Mouse (Mus musculus) R1 (cell line): ENCODE results near the gene Ppp1r18.
A peak's percentile ranks its signal among the peaks of the same experiment; 100 is the strongest.
"Not testable (repeated sequence)": the region's sequence is repeated elsewhere in the genome, so short reads cannot be mapped to it uniquely, and the experiment has no call there.

Experiments
- DNase-seq: peaks from one replicate; pipeline ENCODE4 v3.0.0-alpha.2; 2018; ENCODE audit warnings: low read depth, low spot score

Ppp1r18 gene

DNA sequence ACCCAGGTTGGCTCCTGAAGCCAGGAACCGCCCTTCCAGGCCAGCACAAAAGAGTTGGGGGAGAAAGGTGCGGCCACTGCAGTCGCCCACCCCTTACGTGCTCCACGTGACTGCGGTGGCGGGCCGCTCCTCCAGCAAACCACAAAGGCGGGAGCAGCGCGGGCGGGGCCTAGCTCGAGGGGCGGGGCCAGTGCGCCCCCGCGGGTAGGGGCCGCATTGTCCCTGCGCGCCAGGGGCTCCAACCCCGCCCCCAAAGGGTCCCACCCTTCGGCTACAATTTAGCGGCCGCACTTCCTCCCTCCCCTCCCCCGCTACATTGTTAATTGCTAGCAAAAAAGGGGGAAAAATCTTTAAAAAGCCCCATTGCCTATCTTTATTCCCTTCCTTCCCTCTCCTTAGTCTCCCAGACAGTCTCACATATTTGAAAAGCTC lies 28.4 kb upstream of the Ppp1r18 start:
- DNase-seq: peak; percentile 96

DNA sequence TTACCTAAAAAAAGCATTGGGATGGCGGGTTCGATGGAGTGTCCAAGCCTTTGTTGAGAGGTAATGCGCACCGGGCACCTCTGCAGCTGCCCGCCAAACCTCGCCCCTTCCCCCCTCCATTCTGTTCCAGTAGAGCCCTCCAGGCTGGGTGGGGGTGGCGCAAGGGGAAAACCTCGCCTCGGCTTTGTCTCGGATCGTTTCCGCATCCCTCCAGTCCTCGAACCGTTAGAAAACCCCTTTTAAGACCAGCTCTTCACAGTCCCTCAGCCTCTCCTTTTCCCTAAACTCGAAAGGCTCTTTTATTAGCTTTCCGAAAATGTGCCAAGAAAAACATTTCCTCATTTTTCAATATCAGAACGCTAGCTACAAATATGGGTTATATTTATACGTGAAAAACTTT lies 27.9 kb upstream of the Ppp1r18 start:
- DNase-seq: peak; percentile 84

DNA sequence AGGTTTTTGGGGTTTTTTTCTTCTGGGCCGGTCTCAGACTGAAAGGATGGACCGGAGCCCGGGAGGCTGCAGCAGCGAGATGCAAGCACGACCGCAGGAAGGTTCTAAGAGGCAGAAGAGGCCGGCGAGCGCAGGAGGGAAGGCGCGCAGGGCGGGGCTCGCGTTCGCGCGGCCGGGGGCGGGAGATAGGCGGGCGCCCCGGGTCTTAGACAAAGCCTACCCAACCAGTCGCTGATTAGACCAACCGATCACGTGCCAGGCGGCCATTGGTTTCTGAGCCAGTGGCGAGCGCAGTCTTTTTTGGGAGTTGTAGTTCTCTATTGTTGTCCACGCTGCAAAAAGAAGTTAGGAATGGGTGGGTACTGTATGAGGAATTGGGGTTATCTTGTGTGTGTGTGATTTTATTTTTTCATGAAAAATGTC lies 27.3 kb upstream of the Ppp1r18 start, which contains the start of gene Tubb5:
Tubb5 (minus strand) TSS at position 185 of the 423 bp plus-strand sequence.
- DNase-seq: peak; percentile 99

DNA sequence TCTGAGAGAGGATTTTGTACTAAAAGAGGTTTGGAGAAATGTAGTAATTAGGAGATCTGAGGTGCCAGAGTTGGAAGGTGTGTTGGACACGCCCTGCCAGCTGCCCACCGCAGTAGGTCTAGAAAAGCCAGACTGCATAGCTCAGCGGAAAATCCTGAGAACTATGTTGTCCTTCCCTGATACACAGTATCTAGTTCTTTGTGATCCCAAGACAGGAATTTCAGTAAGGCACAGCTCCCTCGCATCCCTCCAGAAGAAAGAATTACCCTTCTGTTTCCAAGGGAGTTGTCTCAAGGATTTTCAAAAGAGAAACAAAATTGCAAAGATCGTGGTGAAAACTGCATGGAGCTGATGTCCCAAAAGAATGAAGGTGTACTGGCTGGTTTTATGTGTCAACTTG lies 26.8 kb upstream of the Ppp1r18 start:
- no peak for DNase-seq

DNA sequence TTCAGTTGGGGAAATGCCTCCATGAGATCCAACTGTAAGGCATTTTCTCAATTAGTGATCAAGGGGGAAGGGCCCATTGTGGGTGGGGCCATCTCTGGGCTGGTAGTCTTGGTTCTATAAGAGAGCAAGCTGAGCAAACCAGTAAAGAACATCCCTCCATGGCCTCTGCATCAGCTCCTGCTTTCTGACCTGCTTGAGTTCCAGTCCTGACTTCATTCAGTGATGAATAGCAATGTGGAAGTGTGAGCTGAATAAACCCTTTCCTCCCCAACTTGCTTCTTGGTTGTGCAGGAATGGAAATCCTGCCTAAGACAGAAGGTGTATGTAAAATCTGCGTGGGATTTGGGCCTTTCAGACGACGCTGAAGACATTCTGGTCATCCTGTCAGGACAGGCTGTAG lies 26.4 kb upstream of the Ppp1r18 start:
- DNase-seq: not testable (repeated sequence)

DNA sequence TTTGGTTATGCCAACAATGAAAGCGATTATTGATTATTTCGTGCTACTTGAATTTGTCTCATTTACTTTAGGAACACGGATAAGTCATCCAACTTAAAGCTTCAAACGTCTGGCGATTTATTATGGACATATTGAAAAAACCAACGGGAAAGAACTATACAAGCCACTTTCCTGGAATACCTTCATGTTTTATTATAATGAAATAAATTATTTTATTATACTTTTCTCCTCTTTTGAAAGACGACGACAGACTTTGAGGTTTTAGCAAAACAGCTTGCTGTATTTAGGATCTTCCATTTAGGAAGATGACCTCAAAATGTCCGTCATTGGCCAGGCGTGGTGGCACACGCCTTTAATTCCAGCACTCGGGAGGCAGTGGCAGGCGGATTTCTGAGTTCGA lies 24.8 kb upstream of the Ppp1r18 start:
- DNase-seq: no peak

DNA sequence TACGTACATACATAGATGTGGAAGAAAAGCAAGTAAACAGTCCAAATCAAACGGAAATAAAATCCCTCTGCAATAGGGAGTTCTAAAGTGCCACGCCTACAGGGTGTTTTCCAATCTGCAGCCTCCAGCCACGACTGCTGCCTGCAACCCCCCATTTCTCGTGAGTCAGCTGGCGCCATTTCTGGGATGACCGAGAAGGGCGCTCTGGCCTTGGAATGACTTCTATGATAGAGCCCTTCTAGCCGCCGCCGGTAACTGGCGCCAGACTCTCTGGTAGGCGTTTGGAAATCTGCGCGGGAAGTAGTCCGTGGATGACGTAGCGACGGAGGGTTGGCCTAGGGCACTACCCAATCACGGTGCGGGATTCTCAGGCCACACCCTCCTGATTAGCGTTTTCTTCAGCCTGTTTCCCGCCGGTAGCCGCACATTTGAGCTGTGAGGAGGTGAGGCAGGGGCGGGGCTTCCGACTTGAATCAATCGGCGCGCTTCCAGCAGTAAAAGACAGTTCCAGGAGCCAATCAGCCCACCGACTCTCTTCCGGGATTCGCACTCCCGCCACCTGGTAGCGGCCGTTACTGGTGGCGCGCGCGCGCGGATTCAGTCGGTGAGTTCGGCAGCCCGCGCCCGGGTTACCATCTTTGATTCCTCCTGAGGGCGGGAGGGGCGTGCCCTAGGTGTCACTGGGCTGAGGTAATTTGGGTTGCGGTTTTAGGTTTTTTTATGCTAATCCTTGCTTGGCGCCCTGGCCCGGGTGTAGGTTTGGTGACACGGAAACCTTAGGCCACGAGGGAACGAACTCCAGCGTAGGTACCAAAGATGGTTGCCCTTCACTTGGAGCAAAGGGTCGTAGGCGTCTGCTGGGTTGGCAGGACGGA lies 24.1 kb upstream of the Ppp1r18 start, which contains the start of gene Mdc1:
Mdc1 (plus strand) TSS at position 440 of the 875 bp plus-strand sequence.
- peak; percentile 100 for DNase-seq

DNA sequence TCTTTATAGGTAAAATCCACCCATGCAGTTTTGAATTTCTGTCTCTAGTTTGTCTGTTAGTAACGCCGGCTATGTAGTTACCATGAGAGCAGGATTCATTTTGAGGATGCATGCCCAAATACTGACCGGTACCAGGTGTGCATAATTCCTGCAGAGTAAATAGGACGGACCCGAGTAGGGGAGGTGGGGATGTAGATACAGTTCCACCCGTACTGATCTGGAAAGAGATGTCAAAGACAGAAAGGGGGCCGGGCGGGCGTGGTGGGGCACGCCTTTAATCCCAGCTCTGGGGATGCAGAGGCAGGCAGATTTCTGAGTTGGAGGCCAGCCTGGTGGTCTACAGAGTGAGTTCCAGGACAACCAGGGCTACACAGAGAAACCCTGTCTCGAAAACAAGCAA lies 23.4 kb upstream of the Ppp1r18 start:
- peak; percentile 61 for DNase-seq

DNA sequence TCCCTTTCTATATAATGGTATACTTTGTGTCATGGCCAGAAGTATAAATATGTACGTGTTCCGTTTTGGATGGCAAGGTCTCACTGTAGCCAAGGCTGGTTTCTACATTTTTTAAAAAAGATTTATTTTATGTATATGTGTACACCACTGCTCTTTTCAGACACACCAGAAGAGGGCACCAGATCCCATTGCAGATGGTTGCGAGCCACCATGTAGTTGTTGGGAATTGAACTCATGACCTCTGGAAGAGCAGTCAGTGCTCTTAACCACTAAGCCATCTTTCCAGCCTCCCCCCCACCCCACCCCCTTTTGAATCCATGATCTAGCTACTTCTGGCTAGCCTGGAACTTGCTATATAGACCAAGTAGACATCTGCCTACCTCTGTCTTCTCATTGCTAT lies 21.9 kb upstream of the Ppp1r18 start:
- DNase-seq: no peak

DNA sequence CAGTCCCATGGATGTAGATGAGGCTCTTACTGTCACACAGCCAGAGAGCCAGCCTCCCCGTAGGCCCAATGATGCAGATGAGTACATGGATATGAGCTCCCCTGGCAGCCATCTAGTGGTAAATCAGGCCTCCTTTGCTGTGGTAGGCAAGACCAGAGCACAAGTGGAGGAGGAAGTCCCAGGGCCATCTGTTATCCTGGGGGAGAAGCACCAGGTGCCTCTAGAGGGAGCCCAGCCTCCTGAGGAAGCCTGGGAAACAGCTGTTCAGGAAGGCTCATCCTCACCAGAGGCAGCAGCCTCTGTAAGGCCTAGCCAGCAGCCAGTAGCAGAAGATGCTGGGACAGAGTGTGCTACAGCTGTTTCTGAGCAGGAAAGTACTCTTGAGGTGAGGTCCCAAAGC lies 17.3 kb upstream of the Ppp1r18 start:
- DNase-seq: peak; percentile 60

DNA sequence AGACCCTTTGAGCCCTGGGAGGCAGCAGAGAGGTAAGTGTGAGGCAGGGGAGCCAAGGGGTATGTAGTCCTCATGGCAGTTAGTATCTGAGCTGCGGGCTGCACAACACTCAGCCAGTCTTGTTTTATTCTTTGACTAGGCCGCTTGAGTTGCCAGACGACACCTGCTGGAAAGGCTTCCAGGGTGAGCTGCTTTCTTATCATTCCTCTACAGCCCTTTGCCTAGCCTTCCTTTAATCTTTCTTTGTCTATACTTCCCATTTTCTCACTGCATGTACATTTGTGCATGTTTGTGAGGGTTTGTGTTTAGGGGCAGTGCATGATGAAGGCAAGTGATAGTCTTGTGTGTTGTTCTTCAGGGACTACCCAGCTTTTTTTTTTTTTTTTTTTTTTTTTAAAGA lies 14.4 kb upstream of the Ppp1r18 start:
- no peak for DNase-seq

DNA sequence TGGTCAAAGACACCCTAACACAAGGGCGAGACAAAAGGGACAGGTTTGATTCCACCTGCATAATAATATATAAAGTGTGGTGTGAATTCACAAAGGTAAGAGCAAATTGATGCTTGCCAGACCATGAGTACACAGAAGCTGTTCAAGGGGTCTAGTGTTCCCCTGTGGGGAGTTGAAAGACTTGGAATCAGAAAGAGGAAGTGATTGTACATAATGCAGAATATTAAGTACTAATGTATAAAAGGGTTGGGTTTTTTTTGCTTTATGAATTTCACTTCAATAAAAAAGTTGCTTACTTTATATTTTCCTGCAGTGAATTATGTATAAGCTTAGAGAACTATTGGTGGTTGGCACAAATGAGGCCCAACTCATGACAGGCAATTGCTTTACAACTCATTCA lies 6.0 kb upstream of the Ppp1r18 start:
- no peak for DNase-seq

DNA sequence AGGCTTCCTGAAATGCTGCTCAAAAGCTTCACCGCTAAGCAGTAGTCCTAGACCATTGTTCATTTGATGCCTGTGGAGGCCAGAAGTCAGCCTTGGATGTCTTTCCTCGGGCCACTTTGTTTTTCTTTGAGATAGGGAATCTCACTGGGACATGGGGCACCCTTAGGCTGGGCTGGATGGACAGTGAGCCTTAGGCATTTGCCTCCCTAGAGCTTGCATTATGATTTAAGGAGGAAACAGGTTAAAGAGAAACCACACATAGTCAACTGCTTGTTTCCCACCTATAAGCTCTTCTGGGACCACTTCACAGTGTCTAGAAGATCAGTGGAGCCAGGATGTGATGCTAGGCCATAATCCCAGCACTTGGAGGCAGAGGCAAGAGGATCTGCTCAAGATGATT lies 5.6 kb upstream of the Ppp1r18 start:
- no peak for DNase-seq

DNA sequence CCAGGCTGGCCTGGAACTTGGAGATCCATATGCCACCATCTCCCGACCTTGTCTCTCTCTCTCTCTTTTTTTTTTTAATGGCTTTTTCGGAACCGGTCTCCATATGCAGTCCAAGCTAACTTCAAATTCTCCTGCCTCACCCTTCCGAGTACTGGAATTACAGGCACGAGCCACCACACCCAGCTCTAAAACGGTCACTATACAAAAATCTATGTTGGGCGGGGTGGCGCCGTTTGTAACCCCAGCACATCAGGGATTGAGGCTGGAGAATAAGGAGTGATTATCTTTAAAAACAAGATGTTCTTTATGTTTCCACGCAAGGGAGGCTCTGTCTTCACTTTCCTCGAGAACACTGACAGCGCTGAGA lies 4.6 kb upstream of the Ppp1r18 start:
- DNase-seq: no peak

DNA sequence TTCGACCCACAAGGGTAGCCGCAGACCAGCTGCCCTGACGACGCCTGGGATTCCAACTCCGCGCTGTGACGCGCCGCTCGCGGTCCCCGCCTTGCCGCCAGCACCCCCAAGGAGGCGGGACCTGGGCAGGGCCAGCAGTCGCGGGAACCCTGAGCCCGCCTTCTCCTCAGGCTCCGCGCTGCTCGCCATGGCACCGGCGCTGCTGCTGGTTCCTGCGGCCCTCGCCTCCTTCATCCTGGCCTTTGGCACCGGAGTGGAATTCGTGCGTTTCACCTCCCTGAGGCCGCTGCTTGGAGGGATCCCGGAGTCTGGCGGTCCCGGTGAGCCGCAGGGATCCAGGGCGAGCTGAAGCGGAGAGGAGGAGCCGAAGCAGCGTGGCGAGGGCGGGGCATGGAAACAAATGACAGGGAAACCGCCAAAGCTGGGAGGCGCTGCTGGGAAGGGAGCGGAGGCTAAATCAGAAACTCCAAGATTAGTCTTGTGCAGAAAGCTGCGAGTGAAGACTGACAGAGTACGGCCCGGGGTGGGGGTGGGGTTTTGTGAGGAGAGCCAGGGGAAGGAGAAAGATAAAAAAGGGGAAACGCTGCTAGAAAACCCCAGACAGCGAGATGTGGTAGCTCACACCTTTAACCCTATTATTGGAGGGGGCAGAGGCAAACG lies 4.1 kb upstream of the Ppp1r18 start, which contains the start of gene Nrm:
Nrm (plus strand) TSS at position 121 of the 660 bp plus-strand sequence.
- DNase-seq: peak; percentile 95

DNA sequence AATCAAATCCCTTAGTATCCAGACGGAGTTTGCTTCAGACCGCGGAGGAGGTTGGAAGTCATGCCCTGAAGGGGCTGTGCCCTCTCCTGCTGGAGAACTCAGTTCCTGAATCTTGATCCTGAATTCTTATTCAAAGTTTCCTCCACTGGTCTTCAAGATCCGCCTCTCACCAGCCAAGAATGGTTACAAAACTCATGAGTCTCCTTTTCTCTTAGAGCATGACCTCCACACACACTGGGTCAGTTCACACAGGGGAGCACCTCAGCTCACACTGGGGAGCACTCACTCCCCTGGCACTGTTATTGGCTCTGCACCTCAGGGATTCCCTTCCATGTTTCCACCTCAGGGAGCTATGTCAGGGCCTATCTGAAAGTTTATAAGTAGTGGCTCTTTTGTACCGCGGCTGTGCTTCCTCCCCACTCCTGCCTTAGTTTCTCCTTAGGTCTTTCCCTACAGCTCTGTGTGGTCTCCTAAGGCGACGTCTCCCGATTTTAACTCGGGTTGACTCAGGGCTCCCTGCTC lies 500 bp upstream of the Ppp1r18 start:
- DNase-seq: peak; percentile 55

DNA sequence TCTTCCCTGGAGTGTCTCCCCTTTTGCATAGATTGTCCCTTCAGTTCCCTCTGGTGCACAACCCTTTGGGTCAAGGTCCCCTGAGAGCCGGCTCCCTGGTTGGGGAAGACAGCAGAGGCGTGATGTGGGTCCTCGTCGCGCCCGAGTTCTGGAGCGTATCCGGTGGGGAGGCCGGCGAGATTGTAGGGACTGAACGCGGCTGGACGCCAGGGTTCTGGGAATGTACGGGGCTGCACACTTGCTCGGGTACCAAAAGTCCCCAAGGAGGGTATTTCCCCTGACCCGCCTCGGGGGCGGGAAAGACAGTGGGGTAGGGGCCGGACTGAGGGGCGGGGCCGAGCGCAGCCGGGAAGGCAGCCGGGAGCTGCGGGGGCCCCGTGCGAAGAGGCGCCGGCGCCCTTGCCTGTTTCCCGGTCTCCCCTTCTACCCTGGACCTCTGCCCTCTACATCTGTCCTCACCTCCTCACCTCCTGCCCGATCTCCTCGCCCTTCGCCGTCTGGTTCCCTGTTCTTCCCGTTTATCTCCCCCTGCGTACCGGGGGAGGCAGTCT lies 963 bp downstream of the Ppp1r18 start:
- peak; percentile 83 for DNase-seq

DNA sequence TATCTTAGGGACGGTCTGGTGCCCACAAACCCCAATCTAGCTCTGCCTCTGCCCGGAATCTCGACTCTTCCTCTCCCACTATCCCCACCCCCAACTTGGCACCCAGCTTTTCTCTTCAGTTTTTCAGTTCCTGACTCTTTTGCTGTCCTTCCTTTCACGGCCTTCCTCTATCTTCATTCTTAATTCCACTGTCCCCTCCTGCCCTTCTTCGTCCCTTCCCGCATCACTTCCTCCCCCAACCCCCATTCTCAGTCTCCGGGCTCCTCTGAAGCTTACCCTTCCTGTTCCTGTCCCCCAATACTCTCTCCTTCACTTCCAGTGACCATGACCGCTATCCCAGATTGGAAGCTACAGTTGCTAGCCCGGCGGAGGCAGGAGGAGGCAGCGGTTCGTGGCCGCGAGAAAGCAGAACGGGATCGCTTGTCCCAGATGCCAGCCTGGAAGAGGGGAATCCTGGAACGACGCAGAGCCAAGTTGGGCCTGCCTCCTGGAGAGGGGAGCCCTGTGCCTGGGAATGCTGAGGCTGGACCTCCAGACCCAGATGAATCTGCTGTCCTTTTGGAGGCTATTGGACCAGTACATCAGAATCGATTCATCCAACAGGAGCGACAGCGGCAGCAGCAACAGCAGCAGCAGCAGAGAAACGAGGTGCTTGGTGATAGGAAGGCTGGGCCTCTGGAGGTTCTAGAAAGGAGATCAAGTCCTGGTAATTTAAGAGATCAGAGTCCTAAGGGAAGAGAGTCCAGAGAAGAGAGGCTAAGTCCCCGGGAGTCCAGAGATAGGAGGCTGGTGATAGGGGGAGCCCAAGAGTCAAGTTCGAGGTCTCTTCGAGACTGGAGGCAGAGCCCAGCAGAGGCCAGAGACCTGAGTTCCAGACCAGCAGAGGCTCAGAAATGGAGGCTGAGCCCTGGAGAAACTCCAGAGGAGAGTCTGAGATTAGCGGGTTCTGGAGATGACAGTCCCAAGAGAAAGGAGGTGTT lies 1.8 kb downstream of the Ppp1r18 start:
- peak; percentile 49 for DNase-seq

DNA sequence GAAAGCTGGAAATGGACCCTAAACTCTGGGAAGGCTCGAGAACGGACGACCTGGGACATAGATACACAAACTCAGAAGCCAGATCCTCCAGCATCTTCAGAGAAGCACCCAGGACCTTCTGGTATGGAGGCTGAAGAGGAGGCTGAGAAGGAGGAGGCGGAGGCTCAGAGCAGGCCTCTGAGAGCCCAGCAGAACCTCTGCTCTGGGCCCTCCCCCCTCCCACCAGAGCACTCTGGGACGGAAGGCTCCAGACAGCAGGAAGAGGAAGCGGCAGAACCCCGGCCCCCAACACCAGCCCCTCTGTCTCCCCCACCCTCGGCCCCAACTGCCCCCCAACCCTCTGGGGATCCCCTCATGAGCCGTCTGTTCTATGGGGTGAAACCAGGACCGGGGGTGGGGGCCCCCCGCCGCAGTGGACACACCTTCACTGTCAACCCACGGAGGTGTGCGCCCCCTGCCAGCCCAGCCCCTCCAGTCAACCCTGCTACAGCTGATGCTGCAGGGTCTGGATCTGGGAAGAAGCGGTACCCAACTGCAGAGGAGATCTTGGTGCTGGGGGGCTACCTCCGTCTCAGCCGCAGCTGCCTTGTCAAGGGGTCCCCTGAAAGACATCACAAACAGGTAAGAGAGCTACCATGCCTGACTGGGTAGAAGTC lies 2.9 kb downstream of the Ppp1r18 start:
- DNase-seq: peak; percentile 53

DNA sequence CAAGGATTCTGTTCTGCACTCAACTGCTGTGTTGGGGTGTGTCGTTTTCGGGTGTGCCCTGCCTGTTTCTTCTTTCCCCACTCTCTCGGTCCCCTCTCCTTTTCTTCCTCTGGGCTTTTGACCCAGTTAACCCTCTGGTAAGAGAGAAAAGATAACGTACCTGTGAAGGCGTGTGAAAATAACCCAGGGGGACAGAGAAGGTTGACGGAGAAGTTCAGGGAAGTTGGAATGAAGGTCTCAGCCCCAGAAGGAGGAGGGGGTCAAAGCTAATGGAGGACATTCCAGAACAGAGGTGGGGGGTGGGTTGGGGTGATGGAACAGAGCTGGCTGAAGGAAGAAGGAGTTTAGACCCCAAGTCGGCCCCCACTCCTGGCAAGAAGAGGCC lies 3.6 kb downstream of the Ppp1r18 start:
- peak; percentile 48 for DNase-seq
